9 mouse cellular contexts compared by ENCODE assay signal in the genomic region with DNA sequence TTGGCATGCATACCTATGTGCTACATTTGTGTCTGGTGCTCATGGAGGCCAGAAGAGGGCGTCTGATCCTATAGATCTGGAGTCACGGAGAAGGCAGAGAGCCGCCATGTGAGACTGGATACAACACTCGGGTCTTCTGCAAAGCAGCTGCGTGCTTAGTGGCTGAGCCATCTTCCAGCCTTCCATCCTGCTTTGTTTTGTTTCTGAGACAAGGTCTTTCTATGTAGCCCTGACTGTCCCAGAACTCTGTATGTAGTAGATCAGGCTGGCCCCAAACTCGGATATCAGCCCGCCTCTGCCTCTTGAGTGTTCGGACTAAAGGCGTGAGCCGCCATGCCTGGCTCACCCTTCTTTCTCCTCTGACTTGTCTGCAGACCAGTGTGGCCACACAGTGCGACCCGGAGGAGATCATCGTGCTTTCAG. TPM values are rescaled to one million over a fixed set of nuclear protein-coding genes. Genes with fewer than 3 reads are reported as not detected.
A peak's percentile ranks its signal among the peaks of the same experiment; 100 is the strongest.
DNase-seq lines count a peak whose midpoint lies in the region; ATAC-seq and TF ChIP-seq lines count a peak whose summit lies in the region.
"Had no signal": no experiment of that assay in that cellular context is flagged by ENCODE, and none has a peak within 500 bp of the region (broad histone marks: within the 10 kb centered on the region; RNA-seq: fewer than 3 reads in every experiment).

No protein-coding gene starts in this region.

- H3K27me3 ChIP-seq in testis, adult 2 months (ENCODE audit: control insufficient read depth, insufficient read depth, low read length) = no peaks in the 10 kb centered on the region
- H3K27me3 ChIP-seq in limb, embryonic 12.5 days = no peaks in the 10 kb centered on the region
- no peaks in the 10 kb centered on the region for H3K27me3 ChIP-seq in thymus, adult 2 months (ENCODE audit: control insufficient read depth, insufficient read depth, low read length)

- peak overlapping the region; percentile 90 for H3K4me3 ChIP-seq in testis, adult 2 months (ENCODE audit: control insufficient read depth, low read depth, low read length)
- H3K4me3 ChIP-seq in limb, embryonic 12.5 days (replicated peaks) = peak overlapping the region; percentile 53
- H3K4me3 ChIP-seq in thymus, adult 2 months (ENCODE audit: control insufficient read depth, insufficient read depth, low read length) = no peak overlapping the region

- H3K36me3 ChIP-seq in testis, adult 2 months (ENCODE audit: control insufficient read depth, insufficient read depth, low read length) = peaks cover 14% of the 10 kb centered on the region
- peaks cover 63% of the 10 kb centered on the region for H3K36me3 ChIP-seq in limb, embryonic 12.5 days
- peaks cover 25% of the 10 kb centered on the region for H3K36me3 ChIP-seq in thymus, adult 2 months (ENCODE audit: control insufficient read depth, insufficient read depth, low read length)

- H3K4me1 ChIP-seq in testis, adult 2 months (ENCODE audit: control insufficient read depth, insufficient read depth, low read length) = peaks cover 47% of the 10 kb centered on the region
- H3K4me1 ChIP-seq in limb, embryonic 12.5 days (replicated peaks) = peaks cover 55% of the 10 kb centered on the region
- peaks cover 25% of the 10 kb centered on the region for H3K4me1 ChIP-seq in thymus, adult 2 months (replicated peaks; ENCODE audit: control insufficient read depth, insufficient read depth, low read length)

- H3K27ac ChIP-seq in testis, adult 2 months (ENCODE audit: control insufficient read depth, insufficient read depth, low read depth, low read length) = peak overlapping the region; percentile 87
- H3K27ac ChIP-seq in limb, embryonic 12.5 days = no peak overlapping the region
- no peak overlapping the region for H3K27ac ChIP-seq in thymus, adult 2 months (ENCODE audit: control insufficient read depth, insufficient read depth, low read length)

- peak; percentile 68 for DNase-seq in cerebellum, adult 9-10 months
- no peak for DNase-seq in cerebellum, postnatal 36 days
- DNase-seq in testis, postnatal 10 days (ENCODE audit: low spot score) = no peak
- no peak for DNase-seq in adrenal gland, postnatal 14 days
- DNase-seq in thymus, adult 2 months = no peak

- no peak for TF ChIP-seq CTCF in testis, adult 2 months (IDR thresholded peaks at IDR 0.05; ENCODE audit: control insufficient read depth, insufficient read depth, insufficient replicate concordance, low read depth, low read length)
- TF ChIP-seq CTCF in thymus, adult 2 months (IDR thresholded peaks at IDR 0.05; ENCODE audit: borderline replicate concordance, control insufficient read depth, extremely low read depth, insufficient read depth, low read length, poor library complexity) = no peak

- ATAC-seq in limb, embryonic 12.5 days (ENCODE audit: insufficient number of reproducible peaks, insufficient read depth, low FRiP score, low TSS enrichment, low read depth) = no peak
- ATAC-seq in frontal cortex, adult (ENCODE audit: low TSS enrichment) = no peak

- WGBS in limb, embryonic 12.5 days = 78% methylated on average over 13 of the region's 13 CpGs
- 89% methylated on average over 13 of the region's 13 CpGs for WGBS in thymus, adult 2 months

- no peaks in the 10 kb centered on the region for H3K9me3 ChIP-seq in limb, embryonic 12.5 days

- no peak overlapping the region; the same call in 1 of the 2 replicates for H3K9ac ChIP-seq in limb, embryonic 12.5 days (replicated peaks)

- H3K4me2 ChIP-seq in limb, embryonic 12.5 days = peak overlapping the region; percentile 98

- no peak for TF ChIP-seq POLR2A in testis, adult 2 months (IDR thresholded peaks at IDR 0.05; ENCODE audit: control insufficient read depth, low read depth, low read length)
- no peak for TF ChIP-seq POLR2A in thymus, adult 2 months (IDR thresholded peaks at IDR 0.05; ENCODE audit: control insufficient read depth, extremely low read depth, insufficient read depth, low read length, poor library complexity)

RNA-seq across cellular contexts. Expression of a gene that starts 0.7 kb away (rescaled TPM):
- 71.7 and 80.8 TPM in 2 replicates for polyA plus RNA-seq in testis, adult 2 months (2012; rRNA removed)
- 21.5 and 23.5 TPM in 2 replicates for polyA plus RNA-seq in limb, embryonic 12.5 days (2016; fragmentation: Nextera tagmentation; extraction: Ambion mirVana)
- 132 and 145 TPM in 2 replicates for total RNA-seq in adrenal gland, postnatal 14 days (2021)
- 201 and 248 TPM in 2 replicates for polyA plus RNA-seq in thymus, adult 2 months (2012; rRNA removed)

RNA-seq across cellular contexts. Expression of a gene that starts 0.7 kb away (rescaled TPM):
- 65.0 and 66.5 TPM in 2 replicates for polyA plus RNA-seq in testis, adult 2 months (2012; rRNA removed)
- 21.8 and 22.4 TPM in 2 replicates for polyA plus RNA-seq in limb, embryonic 12.5 days (2016; fragmentation: Nextera tagmentation; extraction: Ambion mirVana)
- total RNA-seq in adrenal gland, postnatal 14 days (2021) = 25.5 and 34.5 TPM in 2 replicates
- polyA plus RNA-seq in thymus, adult 2 months (2012; rRNA removed) = 119 and 120 TPM in 2 replicates

RNA-seq across cellular contexts. Expression of a gene that starts 5.8 kb away (rescaled TPM):
- polyA plus RNA-seq in testis, adult 2 months (2012; rRNA removed) = 157 and 183 TPM in 2 replicates
- polyA plus RNA-seq in limb, embryonic 12.5 days (2016; fragmentation: Nextera tagmentation; extraction: Ambion mirVana) = 66.2 and 79.3 TPM in 2 replicates
- 27.7 and 32.0 TPM in 2 replicates for total RNA-seq in adrenal gland, postnatal 14 days (2021)
- polyA plus RNA-seq in thymus, adult 2 months (2012; rRNA removed) = 116 and 129 TPM in 2 replicates

RNA-seq across cellular contexts. Expression of a gene that starts 10.0 kb away (rescaled TPM):
- polyA plus RNA-seq in testis, adult 2 months (2012; rRNA removed) = not detected in 2 replicates
- 0.46 and 1.1 TPM in 2 replicates for polyA plus RNA-seq in limb, embryonic 12.5 days (2016; fragmentation: Nextera tagmentation; extraction: Ambion mirVana)
- total RNA-seq in adrenal gland, postnatal 14 days (2021) = not detected in 2 replicates
- 0.69 and 1.0 TPM in 2 replicates for polyA plus RNA-seq in thymus, adult 2 months (2012; rRNA removed)
- polyA plus RNA-seq: neural tube, embryonic 11.5 days had no signal

RNA-seq across cellular contexts. Expression of a gene that starts 14.4 kb away (rescaled TPM):
- polyA plus RNA-seq in testis, adult 2 months (2012; rRNA removed) = 83.4 and 93.0 TPM in 2 replicates
- polyA plus RNA-seq in limb, embryonic 12.5 days (2016; fragmentation: Nextera tagmentation; extraction: Ambion mirVana) = 61.3 and 64.2 TPM in 2 replicates
- 53.2 and 80.3 TPM in 2 replicates for total RNA-seq in adrenal gland, postnatal 14 days (2021)
- 528 and 541 TPM in 2 replicates for polyA plus RNA-seq in thymus, adult 2 months (2012; rRNA removed)
